Mouse (Mus musculus) heart, embryonic 14.5 days (tissue): ENCODE results near the gene Syn3. TPM values are rescaled to one million over a fixed set of nuclear protein-coding genes. Genes with fewer than 3 reads are reported as not detected.
A peak's percentile ranks its signal among the peaks of the same experiment; 100 is the strongest.

Source experiments
- ATAC-seq: fragments of 200-750 bp; cut with Nextera tagmentation; 2 replicates; pipeline ENCODE4 v1.8.0; 2017; ENCODE audit warnings: low read depth, moderate TSS enrichment; ENCODE audit not compliant: insufficient number of reproducible peaks, insufficient read depth, low FRiP score
- H3K27ac ChIP-seq, 2 experiments: fragments of 200-500 bp in 1 of 2; fragments of 300-500 bp in 1 of 2; sonication (generic) in 1 of 2; replicated peaks in 1 of 2; 2 replicates each; pipeline ENCODE4 v1.5.1; 2012 to 2014; ENCODE audit warnings: low read depth in 2 of 2, low read length in 2 of 2, control low read depth in 1 of 2, mild to moderate bottlenecking in 1 of 2, mixed read lengths in 1 of 2; ENCODE audit not compliant: control insufficient read depth in 1 of 2, insufficient read depth in 1 of 2
- H3K27me3 ChIP-seq: fragments of 300-500 bp; sonication (generic); 2 replicates; pipeline ENCODE4 v1.6.1; 2014; ENCODE audit warnings: mild to moderate bottlenecking, low read length, control low read depth; ENCODE audit not compliant: control insufficient read depth, insufficient read depth
- H3K36me3 ChIP-seq: fragments of 300-500 bp; sonication (generic); 2 replicates; pipeline ENCODE4 v1.6.1; 2014; ENCODE audit warnings: mild to moderate bottlenecking, control low read depth, low read length, mixed read lengths; ENCODE audit not compliant: control insufficient read depth, insufficient read depth
- H3K4me1 ChIP-seq, 2 experiments: fragments of 200-500 bp in 1 of 2; fragments of 300-500 bp in 1 of 2; sonication (generic) in 1 of 2; 2 replicates each; pipeline ENCODE4 v1.6.1; 2012 to 2014; ENCODE audit warnings: low read length in 2 of 2, control low read depth in 1 of 2, mixed read lengths in 1 of 2; ENCODE audit not compliant: control insufficient read depth in 2 of 2, insufficient read depth in 2 of 2
- H3K4me2 ChIP-seq: fragments of 300-500 bp; sonication (generic); 2 replicates; pipeline ENCODE4 v1.6.1; 2014; ENCODE audit warnings: mild to moderate bottlenecking, low read length
- H3K4me3 ChIP-seq, 2 experiments: fragments of 200-500 bp in 1 of 2; fragments of 300-500 bp in 1 of 2; sonication (generic) in 1 of 2; 2 replicates each; pipeline ENCODE4 v1.5.1; 2012 to 2014; ENCODE audit warnings: low read length in 2 of 2, mild to moderate bottlenecking in 2 of 2, control low read depth in 1 of 2, low read depth in 1 of 2, moderate library complexity in 1 of 2; ENCODE audit not compliant: control insufficient read depth in 1 of 2, insufficient read depth in 1 of 2
- H3K9ac ChIP-seq: fragments of 300-500 bp; sonication (generic); 2 replicates; pipeline ENCODE4 v1.6.1; 2014; ENCODE audit warnings: mild to moderate bottlenecking, low read length
- H3K9me3 ChIP-seq: fragments of 300-500 bp; sonication (generic); 2 replicates; pipeline ENCODE4 v1.6.1; 2016; ENCODE audit warnings: low read length, control low read depth; ENCODE audit not compliant: control insufficient read depth
- WGBS: fragments of 180-500 bp; shearing (Covaris S2); extraction: QIAGEN DNeasy Blood & Tissue Kit; methylation state at CpG from one replicate; pipeline ENCODE4 v1.1.7; 2014; 5-methylcytosine and 5-hydroxymethylcytosine counted together
- polyA plus RNA-seq: library from polyadenylated mRNA; unstranded; fragments of >200 nt; fragmentation: Nextera tagmentation; extraction: Ambion mirVana; gene quantifications from 2 replicates; pipeline ENCODE4 v1.2.1, GENCODE M21; 2014

Gene Syn3
- polyA plus RNA-seq, 1 experiment from 2014 or later, result 1.1 TPM

DNA sequence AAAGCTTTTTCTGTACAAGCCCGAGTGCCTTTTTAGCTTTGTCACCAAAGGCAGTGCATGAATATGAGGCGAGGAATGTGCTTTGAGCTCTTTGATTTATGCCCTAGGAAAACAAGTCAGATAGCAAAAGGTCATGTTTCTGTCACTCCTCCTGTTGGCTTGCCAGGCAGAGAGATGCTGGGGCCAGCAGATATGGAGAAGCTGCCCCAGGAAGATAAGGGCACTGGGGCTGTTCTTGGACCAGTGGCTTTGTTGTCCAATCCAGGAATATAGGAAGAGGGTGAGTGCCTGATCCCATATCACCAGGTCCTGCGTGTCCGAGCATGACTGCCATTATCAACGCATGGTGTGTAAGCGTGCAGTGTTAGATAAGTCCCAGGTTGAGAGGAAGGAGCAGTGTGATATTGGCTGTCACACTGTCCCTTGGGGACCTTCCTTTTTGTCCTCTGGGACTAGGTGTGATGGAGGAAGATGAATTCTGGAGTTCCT lies 336.9 kb downstream of the Syn3 start:
- no peaks in the 10 kb centered on the region for H3K36me3 ChIP-seq
- no peak overlapping the region for H3K9ac ChIP-seq
- H3K9me3 ChIP-seq, result no peaks in the 10 kb centered on the region
- peak overlapping the region; percentile 7; the same call in 1 of the 2 replicates for H3K4me2 ChIP-seq
- no peaks in the 10 kb centered on the region for H3K27me3 ChIP-seq
- no peak overlapping the region for H3K27ac ChIP-seq
- peaks cover 8 to 11% of the 10 kb centered on the region in 2 experiments for H3K4me1 ChIP-seq
- WGBS, result 11% methylated on average over 6 of the region's 6 CpGs
- no peak overlapping the region for H3K4me3 ChIP-seq
- ATAC-seq, result peak; percentile 40; the same call in 1 of the 2 replicates

DNA sequence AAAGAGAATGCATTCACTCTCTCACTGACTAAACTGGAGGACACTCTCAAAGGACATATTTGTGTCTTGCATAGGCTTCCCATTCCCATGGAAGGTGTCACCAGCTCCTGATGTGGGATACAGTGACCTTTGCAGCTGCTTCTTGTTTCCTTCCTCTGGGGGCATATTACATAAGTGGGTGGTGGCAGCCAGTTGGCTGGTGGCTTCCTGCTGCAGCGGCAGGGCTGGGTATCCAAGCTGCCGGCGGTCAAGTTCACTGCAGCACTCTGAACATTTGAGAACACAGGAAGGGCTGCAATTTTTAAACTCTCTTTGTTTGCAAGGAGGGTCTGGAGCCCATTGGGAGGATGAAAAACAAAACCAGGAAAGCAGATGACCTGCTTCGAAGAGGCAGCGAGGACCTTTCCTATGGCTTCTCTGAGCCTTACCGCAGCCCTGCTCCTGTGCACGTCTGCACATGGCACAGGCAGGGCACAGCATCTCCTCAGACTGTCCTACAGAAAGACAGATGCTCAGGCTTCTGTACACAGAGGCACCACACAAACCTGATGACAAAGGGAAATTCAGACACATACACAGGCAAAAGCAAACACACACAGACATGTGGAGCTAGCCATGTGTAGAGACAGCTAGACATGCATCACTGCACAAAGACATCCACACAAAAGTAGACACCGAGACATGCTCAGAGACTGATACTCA lies 340.3 kb downstream of the Syn3 start:
- H3K27ac ChIP-seq, result no peak overlapping the region
- H3K9ac ChIP-seq, result no peak overlapping the region
- ATAC-seq, result no peak
- H3K9me3 ChIP-seq, result no peaks in the 10 kb centered on the region
- H3K4me2 ChIP-seq, result no peak overlapping the region
- H3K27me3 ChIP-seq, result no peaks in the 10 kb centered on the region
- no peaks in the 10 kb centered on the region for H3K36me3 ChIP-seq
- H3K4me3 ChIP-seq, result no peak overlapping the region
- H3K4me1 ChIP-seq, result peaks cover 5 to 9% of the 10 kb centered on the region in 2 experiments
- 79% methylated on average over 8 of the region's 8 CpGs for WGBS

DNA sequence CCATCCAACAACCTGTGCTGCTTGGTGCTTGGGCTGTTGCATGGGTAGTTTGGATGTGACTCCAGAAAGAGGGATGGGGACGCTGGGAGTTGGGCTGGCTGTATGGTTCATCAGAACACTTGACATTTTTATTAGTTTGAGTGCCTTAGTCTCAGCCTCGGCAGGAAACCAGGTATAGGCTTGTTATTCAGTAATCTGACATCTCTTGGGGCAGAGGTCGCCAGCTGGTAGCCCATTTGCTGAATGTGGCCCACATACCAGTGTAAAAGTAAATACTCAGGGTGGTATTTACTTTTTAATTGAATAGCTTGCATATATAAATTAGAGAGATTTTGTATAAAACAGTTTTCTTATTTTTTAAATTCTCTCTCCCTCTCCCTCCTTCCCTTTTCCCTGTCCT lies 343.4 kb downstream of the Syn3 start:
- Histone ChIP-seq H3K4me3 (no peak overlapping the region), H3K9me3 (no peaks in the 10 kb centered on the region), H3K27me3 (no peaks in the 10 kb centered on the region), H3K4me2 (no peak overlapping the region), H3K4me1 (peaks cover 0 to 4% of the 10 kb centered on the region in 2 experiments; a peak in 2 of 4 replicates), H3K27ac (no peak overlapping the region), H3K36me3 (no peaks in the 10 kb centered on the region), H3K9ac (no peak overlapping the region)
- 68% methylated on average over 3 of the region's 3 CpGs for WGBS
- no peak for ATAC-seq

DNA sequence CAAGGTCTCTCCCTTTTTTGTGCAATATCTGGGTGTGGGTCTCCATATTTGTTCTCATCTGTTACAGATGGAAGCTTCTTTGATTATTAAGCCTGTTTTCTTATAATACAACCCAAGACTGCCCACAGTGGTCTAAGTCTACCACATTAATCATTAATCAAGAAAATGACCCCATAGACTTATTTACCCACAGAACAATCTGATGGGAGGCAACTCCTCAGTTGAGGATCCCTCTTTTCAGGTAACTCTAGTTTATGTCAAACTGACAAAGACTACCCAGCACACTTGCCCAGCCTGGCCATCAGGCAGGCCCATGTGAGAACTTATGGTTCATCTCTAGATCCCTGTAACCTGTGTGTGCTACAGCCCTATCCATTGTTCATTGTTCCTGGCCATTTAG lies 345.5 kb downstream of the Syn3 start:
- Histone ChIP-seq H3K4me2 (no peak overlapping the region), H3K27ac (no peak overlapping the region), H3K4me1 (peaks cover 0 to 4% of the 10 kb centered on the region in 2 experiments; a peak in 2 of 4 replicates), H3K27me3 (no peaks in the 10 kb centered on the region), H3K9ac (no peak overlapping the region), H3K9me3 (no peaks in the 10 kb centered on the region), H3K36me3 (no peaks in the 10 kb centered on the region), H3K4me3 (no peak overlapping the region)
- no peak for ATAC-seq

DNA sequence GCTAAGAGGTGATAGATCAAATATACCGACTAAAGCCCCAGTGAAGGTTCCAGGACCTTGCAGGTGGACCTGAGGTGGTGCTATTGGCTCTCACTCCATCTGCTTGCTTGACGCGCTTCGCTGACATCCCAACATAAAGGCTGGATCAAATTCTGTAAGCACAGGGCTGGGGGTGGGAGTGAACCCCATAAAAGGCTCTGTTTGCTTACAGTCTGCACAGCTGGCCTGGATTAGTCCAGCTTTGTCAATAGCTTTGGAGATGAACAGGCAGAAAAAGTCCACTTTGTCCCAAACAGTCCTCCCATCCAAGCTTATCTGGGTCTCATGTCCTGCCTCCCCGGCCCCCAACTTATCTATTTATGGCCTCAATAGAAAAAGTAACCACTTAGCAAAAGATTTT lies 347.3 kb downstream of the Syn3 start:
- no peaks in the 10 kb centered on the region for H3K36me3 ChIP-seq
- peaks cover 0 to 4% of the 10 kb centered on the region in 2 experiments; a peak in 1 of 4 replicates for H3K4me1 ChIP-seq
- H3K4me3 ChIP-seq, result no peak overlapping the region
- no peaks in the 10 kb centered on the region for H3K27me3 ChIP-seq
- ATAC-seq, result no peak
- H3K9me3 ChIP-seq, result no peaks in the 10 kb centered on the region
- H3K9ac ChIP-seq, result no peak overlapping the region
- WGBS, result 71% methylated on average over 5 of the region's 5 CpGs
- H3K27ac ChIP-seq, result no peak overlapping the region
- H3K4me2 ChIP-seq, result no peak overlapping the region

DNA sequence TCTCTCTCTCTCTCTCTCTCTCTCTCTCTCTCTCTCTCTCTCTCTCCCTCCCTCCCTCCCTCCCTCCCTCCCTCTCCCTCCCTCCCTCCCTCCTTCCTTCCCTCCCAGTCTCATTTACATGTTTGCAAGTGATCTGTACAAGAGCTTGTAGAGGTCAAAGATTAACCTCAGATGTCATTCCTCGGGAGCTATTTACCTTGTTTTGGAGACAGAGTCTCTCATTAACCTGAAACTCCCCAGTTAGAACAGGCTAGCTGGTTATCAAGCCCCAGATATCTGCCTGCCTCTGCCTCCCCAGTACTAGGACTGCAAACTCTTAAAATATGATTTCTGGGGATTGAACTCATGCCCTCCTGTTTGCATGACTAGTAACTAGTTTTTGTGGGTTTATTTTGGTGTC lies 348.6 kb downstream of the Syn3 start:
- no peak for ATAC-seq
- Histone ChIP-seq H3K27me3 (no peaks in the 10 kb centered on the region), H3K4me2 (no peak overlapping the region), H3K4me3 (no peak overlapping the region), H3K9ac (no peak overlapping the region), H3K36me3 (no peaks in the 10 kb centered on the region), H3K4me1 (peaks cover 0 to 4% of the 10 kb centered on the region in 2 experiments; a peak in 1 of 4 replicates), H3K27ac (no peak overlapping the region), H3K9me3 (no peaks in the 10 kb centered on the region)
- 38% methylated on average over 1 of the region's 1 CpGs for WGBS

DNA sequence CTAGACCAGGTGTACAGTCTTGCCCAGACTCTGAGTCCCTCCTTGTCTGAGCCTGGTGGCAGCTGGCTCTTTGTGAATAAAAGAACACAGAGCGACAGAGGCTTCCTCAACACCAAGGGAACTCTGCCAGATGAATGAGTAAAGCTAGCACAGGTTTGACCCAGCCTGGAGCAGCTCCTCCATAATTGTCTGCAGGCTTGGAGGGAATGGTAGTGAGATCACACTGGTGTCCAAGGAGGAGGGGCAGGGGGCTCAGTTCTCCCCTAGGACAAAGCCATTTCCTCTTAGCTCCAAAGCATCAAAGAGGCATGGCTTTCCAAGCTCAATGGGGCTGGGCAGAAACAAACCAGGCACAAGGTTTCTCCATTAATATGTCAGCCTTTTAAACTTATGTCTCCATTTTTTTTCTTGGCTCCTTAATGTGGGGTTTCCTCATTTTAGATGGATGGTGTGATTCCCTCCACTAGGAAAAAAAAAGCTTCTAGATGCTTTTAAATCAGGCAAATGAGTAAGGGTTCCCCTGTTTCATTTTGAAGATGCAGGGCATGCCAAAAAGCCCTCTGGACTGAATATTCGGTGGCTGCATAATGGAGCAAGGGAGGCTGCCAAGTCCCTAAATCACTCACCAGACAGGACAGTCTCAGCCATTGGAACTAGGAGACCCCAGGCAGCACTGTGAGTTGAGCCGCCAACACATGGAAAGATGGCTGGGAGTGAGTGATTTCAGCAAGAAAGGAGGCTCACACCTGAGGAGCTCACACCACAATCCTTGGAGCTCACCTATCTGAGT lies 349.5 kb downstream of the Syn3 start:
- no peak overlapping the region for H3K9ac ChIP-seq
- H3K27ac ChIP-seq, result no peak overlapping the region
- no peak for ATAC-seq
- no peaks in the 10 kb centered on the region for H3K36me3 ChIP-seq
- no peaks in the 10 kb centered on the region for H3K9me3 ChIP-seq
- no peak overlapping the region for H3K4me3 ChIP-seq
- 74% methylated on average over 3 of the region's 3 CpGs for WGBS
- H3K27me3 ChIP-seq, result no peaks in the 10 kb centered on the region
- peaks cover 0 to 4% of the 10 kb centered on the region in 2 experiments; a peak in 1 of 4 replicates for H3K4me1 ChIP-seq
- H3K4me2 ChIP-seq, result no peak overlapping the region
